Mouse (Mus musculus) Patski (cell line): ENCODE data around the gene Pls3. TPM values are rescaled to one million over a fixed set of nuclear protein-coding genes. Genes with fewer than 3 reads are reported as not detected.
A peak's percentile ranks its signal among the peaks of the same experiment; 100 is the strongest.
"Not testable (repeated sequence)": the region's sequence is repeated elsewhere in the genome, so short reads cannot be mapped to it uniquely, and the experiment has no call there.

Experiments
- ATAC-seq: fragments of 100-300 bp; one replicate; pipeline ENCODE4 v1.8.0; 2021
- CTCF ChIA-PET: fragments of 350-600 bp; sonication (Branson Sonifier 250); formaldehyde crosslinking; loops from one replicate; lab custom pipeline; 2022; ENCODE audit warnings: inconsistent platforms; lab: Charles Lee
- POLR2A ChIA-PET: fragments of 350-600 bp; sonication (Branson Sonifier 250); formaldehyde crosslinking; loops from one replicate; lab custom pipeline; 2022; ENCODE audit warnings: antibody characterized with exemption, inconsistent platforms; lab: Charles Lee
- DNase-seq: peaks from one replicate; pipeline ENCODE4 v3.0.0-alpha.2; 2011; ENCODE audit warnings: low read depth, low spot score
- H3K27me3 ChIP-seq: fragments of 371-371 bp; one replicate; pipeline ENCODE4 v1.5.1; 2021
- CTCF ChIP-seq: fragments of 100-300 bp; IDR thresholded peaks from one replicate; pipeline ENCODE4 v1.5.1; 2021
- in situ Hi-C: fragments of 300-500 bp; cut with MboI; formaldehyde crosslinking; loops from 3 replicates; pipeline ENCODE4 v1.11.1; 2018; ENCODE audit warnings: low pct_unique_long_range_greater_than_20kb, mixed read lengths
- polyA plus RNA-seq: library from polyadenylated mRNA; unstranded; gene quantifications from one replicate; pipeline ENCODE4 v1.2.3, GENCODE M21; 2021

The Pls3 gene
- polyA plus RNA-seq, 1 experiment from 2014 or later = 79.8 TPM

- CTCF ChIA-PET = interaction anchor here (0.9 to 1.2 kb wide), 3 partner anchors 8 to 19 kb away, joined by 3 read pairs; no protein-coding TSS in a partner anchor
- H3K27me3 ChIP-seq = peaks cover 5% of the 10 kb centered on the region
- no peak for TF ChIP-seq CTCF
- POLR2A ChIA-PET = no interaction called here
- in situ Hi-C loops = no loop called here
- DNase-seq = no peak
- ATAC-seq = no peak
These were observed 78.4 kb downstream of the Pls3 start for GRCm38 (mm10) chrX:75796583-75796982.

DNA sequence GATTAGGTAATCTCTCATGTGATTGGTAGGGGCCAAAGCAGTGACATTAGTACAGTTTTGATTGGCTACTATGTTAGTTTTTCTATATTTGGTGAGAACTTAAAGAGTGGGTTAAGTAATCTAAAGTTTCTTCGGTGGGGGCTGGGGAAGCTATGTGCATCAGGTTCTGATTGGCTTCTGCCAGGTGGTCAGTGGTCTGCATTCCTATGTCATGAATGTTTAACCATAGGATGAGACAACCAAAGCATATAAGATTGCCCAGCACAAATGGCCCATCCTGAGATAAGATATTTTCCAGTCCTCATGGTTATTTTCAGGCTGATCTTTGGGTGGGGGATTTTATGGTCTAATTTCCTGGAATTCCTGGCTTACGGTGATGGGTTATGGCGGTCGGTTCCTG, 95.2 kb downstream of the Pls3 start:
- in situ Hi-C loops = no loop called here
- ATAC-seq (no peak), DNase-seq (no peak)
- H3K27me3 ChIP-seq = peaks cover 30% of the 10 kb centered on the region
- ChIA-PET CTCF (interaction anchor here (1.1 kb wide), 1 partner anchor 16 kb away, joined by 3 read pairs; no protein-coding TSS in a partner anchor), POLR2A (no interaction called here)
- TF ChIP-seq CTCF = no peak

DNA sequence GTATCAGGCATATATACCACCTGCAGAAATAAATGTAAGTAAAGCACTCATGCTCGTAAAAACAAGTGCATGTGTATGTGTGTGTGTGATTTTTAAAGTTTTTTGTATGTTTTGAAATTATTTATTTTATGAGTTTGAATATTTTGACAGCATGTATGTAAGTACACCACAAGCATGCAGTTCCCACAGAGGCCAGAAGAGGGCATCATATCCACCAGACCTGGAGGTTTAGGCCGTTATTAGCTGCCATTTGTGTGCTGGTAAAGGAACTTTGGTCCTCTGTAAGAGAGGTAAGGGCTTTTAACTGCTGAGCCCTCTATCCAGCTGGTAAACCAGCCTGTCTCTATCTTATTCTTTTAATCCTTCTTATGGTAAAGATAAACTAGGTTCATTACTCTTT, 97.5 kb downstream of the Pls3 start:
- peaks cover 30% of the 10 kb centered on the region for H3K27me3 ChIP-seq
- in situ Hi-C loops = no loop called here
- TF ChIP-seq CTCF = peak; percentile 55
- ChIA-PET CTCF (interaction anchor here (1.1 kb wide), 1 partner anchor 12 kb away, joined by 3 read pairs; no protein-coding TSS in a partner anchor), POLR2A (no interaction called here)
- ATAC-seq = no peak
- no peak for DNase-seq

DNA sequence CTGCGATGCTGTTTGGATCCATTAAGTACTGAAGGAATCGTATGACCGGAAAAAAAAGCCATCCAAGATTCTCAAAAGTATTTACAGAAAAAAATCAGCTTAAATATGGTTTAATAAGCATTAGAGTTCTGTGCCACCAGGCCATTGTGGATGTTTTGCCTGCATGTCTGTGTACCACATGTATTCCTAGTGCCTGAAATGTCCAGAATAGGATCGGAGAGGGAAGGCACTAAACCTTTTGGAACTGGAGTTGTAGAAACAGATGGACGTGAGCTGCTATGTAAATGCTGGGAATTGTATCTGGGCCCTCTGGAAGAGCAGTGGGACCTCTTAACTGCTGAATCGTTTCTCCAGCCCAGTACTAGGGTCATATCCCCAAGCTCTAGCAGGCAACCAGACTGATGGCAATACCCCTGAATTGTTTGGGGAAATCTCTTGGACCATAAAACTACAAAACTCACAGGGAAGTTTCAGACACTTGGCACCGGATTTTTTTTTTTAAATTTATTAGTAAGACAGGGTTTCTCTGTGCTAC, 110.1 kb downstream of the Pls3 start:
- in situ Hi-C loops = no loop called here
- DNase-seq (no peak), ATAC-seq (peak; percentile 42)
- ChIA-PET POLR2A (interaction anchor here (0.6 kb wide), 1 partner anchor 55 kb away, joined by 3 read pairs; no protein-coding TSS in a partner anchor), CTCF (interaction anchor here (1.6 kb wide), 1 partner anchor 12 kb away, joined by 3 read pairs; no protein-coding TSS in a partner anchor)
- no peak for TF ChIP-seq CTCF
- peaks cover 25% of the 10 kb centered on the region for H3K27me3 ChIP-seq

DNA sequence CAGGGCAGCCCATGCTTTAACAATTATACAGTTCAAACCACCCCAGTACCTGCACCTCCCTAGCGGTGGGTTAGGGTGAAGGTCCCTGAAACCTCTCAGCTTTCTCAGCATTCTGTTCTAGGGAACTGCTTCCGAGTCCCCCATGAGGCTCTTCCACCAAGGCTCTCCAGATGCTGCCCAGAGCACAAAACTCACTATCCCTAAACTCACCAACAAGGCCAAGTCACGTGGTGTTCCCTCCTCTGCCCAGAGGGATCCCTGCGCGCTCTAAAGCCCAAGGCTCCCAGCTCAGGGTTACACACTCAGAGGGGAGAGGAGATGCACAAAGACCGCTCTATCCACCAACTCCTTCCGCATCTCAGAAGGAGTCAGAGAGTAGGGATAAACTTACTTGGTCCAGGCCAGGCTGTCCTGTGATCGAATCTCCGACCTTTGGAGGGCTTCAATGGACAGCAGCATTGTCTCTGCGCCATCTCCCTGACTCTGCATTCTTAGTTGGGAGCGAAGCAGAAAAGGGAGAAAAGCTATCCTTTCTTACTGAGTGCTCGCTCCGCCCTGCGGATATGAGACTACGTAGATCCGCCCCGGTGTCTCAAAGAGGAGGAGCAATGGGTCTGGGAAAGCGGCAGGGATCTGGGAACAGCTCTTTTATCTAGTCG, 110.7 kb downstream of the Pls3 start:
- POLR2A ChIA-PET = interaction anchor here (0.6 kb wide), 1 partner anchor 55 kb away, joined by 3 read pairs; no protein-coding TSS in a partner anchor
- ATAC-seq = peak; percentile 96
- H3K27me3 ChIP-seq = peaks cover 25% of the 10 kb centered on the region
- DNase-seq = peak; percentile 31
- CTCF ChIA-PET = interaction anchor here (1.6 kb wide), 1 partner anchor 13 kb away, joined by 3 read pairs; no protein-coding TSS in a partner anchor
- in situ Hi-C loops = no loop called here
- TF ChIP-seq CTCF = no peak

- peaks cover 12% of the 10 kb centered on the region for H3K27me3 ChIP-seq
- ATAC-seq, DNase-seq, CTCF ChIA-PET, POLR2A ChIA-PET, in situ Hi-C loops: not testable (repeated sequence)
These were observed 115.5 kb downstream of the Pls3 start for GRCm38 (mm10) chrX:75759461-75759860.

DNA sequence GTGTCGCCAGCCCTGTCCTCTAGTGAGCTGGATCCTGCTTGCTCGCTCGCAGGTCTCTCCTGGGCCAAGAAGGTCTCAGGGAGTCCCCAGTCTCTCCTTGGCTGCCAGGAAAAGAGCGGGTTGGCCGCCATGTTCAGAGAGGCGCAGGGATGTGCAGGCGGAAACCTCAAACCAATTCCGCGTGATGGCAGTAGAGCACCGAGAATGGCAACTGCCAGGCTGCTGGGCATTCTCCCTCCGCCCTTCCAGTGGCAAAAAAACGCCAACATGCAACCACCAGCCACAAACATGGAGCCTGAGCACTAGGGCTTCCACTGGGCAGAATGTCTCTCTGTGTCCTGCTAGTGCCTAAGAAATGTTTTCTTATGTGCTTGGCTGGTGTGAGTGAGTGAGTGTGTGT, 115.9 kb downstream of the Pls3 start:
- ATAC-seq, in situ Hi-C loops, POLR2A ChIA-PET, CTCF ChIA-PET: not testable (repeated sequence)
- peaks cover 12% of the 10 kb centered on the region for H3K27me3 ChIP-seq
- peak; percentile 36 for TF ChIP-seq CTCF
- DNase-seq = peak; percentile 44

DNA sequence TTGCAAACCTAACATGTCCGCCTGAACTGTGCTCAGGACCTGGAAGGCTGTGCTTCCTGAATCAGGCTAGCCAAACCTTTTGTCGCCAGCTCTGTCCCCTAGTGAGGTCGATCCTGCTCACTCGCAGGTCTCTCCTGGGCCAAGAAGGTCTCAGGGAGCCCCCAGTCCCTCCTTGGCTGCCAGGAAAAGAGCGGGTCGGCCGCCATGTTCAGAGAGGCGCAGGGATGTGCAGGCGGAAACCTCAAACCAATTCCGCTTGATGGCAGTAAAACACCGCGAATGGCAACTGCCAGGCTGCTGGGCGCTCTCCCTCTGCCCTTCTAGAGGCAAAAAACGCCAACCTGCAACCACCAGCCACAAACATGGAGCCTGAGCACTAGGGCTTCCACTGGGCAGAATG, 117.0 kb downstream of the Pls3 start:
- in situ Hi-C loops, POLR2A ChIA-PET, CTCF ChIA-PET, DNase-seq, ATAC-seq: not testable (repeated sequence)
- peaks cover 11% of the 10 kb centered on the region for H3K27me3 ChIP-seq

- ATAC-seq, in situ Hi-C loops, CTCF ChIA-PET, DNase-seq, POLR2A ChIA-PET, H3K27me3 ChIP-seq: not testable (repeated sequence)
These were observed 120.5 kb downstream of the Pls3 start for GRCm38 (mm10) chrX:75754531-75754930.

GRCm38 (mm10) chrX:75750126-75750725, 124.8 kb downstream of the Pls3 start:
- ATAC-seq, in situ Hi-C loops, CTCF ChIA-PET, DNase-seq, H3K27me3 ChIP-seq, POLR2A ChIA-PET: not testable (repeated sequence)
- TF ChIP-seq CTCF = peak; percentile 61

DNA sequence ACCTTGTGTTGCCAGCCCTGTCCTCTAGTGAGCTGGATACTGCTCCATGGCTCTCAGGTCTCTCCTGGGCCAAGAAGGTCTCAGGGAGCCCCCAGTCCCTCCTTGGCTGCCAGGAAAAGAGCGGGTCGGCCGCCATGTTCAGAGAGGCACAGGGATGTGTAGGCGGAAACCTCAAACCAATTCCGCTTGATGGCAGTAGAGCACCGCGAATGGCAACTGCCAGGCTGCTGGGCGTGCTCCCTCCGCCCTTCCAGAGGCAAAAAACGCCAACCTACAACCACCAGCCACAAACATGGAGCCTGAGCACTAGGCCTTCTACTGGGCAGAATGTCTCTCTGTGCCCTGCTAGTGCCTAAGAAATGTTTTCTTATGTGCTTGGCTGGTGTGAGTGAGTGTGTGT, 125.7 kb downstream of the Pls3 start:
- ATAC-seq, DNase-seq, H3K27me3 ChIP-seq, in situ Hi-C loops, POLR2A ChIA-PET, CTCF ChIA-PET: not testable (repeated sequence)
